Mouse (Mus musculus): ENCODE measurements around the gene Pgbd5. TPM values are rescaled to one million over a fixed set of nuclear protein-coding genes. Genes with fewer than 3 reads are reported as not detected.

The Pgbd5 gene
- 0.88 and 1.3 TPM in 2 replicates for polyA plus RNA-seq (2012; rRNA removed)

DNA sequence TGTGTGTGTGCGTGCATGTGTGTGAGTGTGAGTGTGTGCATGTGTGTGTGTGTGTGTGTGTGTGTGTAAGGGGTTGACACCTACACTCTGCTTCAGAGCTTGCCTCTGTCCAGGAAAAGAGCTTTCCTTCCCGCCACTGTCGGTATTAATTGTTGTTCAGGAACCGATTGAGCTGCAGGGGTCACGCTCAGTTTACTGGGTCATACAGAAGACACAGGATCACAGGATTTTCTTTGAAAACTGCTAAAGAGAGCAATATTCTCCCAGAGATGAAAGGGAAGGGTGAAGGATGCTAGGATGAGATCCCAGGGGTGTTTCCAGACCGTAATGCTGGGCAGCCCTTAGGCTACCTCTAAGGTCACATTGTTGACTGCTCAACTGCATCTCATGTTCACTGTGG is at the start of gene Pgbd5:
Pgbd5 (minus strand) TSS at position 101 of the 400 bp plus-strand sequence.
- DNase-seq (ENCODE audit: low read depth) = no peak

DNA sequence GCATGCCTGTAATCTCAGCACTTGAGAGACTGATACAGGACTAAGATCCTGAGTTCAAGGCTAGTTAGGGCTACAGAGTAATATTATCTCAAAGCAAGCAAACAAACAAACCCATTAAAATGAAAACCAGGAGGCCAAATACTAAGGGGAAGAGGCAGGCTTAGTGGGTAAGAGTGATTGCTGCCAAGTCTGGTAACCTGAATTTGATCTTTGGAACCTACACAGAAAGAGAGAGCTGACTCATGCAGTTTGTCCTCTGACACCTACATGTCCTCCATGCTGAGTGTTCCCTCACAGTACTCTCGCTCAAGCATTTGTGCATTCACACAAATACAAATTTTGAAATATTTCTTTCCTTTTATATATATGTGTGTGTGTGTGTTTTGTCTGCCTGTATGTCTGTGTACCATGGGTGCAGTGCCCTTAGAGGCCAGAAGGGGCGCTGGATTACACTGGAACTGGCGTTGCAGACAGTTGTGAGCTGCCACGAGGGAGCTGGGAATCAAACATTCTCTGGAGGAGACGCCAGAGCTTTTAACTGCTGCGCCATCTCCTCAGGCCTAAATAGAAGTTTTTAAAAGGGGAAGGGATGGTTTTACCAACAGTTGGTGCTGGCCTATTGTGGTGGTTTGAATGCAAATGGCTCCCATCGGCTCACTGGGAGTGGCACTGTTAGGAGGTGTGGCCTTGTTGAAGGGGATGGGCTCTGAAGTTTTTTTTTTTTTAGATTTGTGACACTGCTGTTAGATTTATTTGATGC is 44.1 kb upstream of the Pgbd5 start:
- DNase-seq (ENCODE audit: low read depth) = no peak

DNA sequence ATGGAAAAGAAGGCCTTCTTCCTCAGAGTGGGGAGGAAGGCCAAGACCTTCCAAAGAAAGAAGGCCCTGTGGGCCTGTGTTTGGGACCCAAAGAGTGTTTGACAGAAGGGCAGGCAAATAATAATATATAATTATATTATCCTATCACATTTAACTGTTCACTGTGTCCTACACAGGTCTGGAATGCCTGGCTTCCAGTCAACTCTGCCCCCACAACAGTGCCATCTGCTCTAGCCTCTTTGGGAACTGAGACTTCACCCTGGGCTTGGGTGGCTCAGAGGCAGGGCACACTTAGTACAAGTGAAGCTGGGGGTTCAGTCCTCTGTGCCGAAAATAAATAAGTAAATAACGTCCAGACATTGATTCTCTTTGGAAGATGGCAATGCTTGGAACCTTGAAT is 43.3 kb upstream of the Pgbd5 start:
- DNase-seq (ENCODE audit: low read depth) = no peak

DNA sequence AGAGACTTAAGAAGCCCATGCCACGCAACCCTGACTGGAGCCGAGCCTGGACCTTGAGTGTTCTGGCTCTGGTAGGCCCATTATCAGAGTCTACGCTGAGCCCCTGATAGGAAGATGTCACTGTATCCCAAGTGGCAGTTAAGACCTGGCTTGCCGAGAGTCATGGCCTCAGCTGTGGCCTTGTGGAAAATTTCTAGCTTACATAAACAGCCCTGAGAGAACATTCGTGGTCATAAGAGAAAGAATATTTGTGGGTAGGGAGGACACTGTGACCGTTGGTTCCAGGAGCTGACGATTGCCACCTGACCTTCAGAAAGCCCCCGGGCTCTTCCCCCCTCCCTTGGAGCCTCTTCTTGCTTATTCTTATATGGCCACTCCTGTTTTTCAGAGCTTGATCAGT is 40.9 kb upstream of the Pgbd5 start:
- DNase-seq (ENCODE audit: low read depth) = no peak

DNA sequence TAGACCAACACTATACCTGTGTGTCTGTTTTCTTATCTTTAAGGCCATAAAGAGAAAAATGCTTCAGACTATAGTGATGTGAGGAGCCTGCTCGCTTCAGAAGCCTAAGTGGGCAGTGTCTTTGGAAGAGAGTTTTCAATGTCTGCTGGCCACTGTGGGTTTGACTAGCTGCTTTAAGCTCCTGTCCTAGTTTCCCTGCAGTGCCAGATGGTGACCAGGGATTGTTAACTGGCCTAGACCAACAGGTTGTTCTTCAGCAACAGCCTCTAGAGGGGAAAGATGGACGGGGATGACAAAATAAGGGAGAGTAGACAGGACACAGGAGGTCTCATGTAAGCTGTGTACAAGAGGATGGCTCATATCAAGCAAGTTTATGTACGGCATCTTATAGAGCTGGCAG is 39.8 kb upstream of the Pgbd5 start:
- DNase-seq (ENCODE audit: low read depth) = no peak

DNA sequence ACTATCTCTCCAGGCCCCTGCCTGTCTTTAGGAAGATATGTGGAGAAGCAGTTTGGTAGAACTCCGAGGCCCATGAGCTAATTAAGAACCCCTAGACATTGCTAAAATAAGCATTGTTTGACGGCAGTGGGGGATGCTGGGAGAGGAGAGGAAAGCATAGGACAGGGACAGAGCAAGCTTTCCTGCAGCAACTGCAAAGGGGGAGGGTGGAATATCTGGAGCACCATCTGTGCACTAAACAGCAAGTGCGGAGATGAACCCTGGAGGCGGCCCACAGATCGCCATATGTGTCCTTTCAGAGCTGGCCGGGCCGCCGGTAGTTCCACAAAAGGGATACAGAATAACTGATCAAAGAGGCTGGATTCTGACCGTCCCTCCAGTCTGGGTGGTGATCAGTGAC is 37.2 kb upstream of the Pgbd5 start:
- no peak for DNase-seq (ENCODE audit: low read depth)

GRCm38 (mm10) chr8:124475690-124476089 is 36.2 kb upstream of the Pgbd5 start:
- no peak for DNase-seq (ENCODE audit: low read depth)

DNA sequence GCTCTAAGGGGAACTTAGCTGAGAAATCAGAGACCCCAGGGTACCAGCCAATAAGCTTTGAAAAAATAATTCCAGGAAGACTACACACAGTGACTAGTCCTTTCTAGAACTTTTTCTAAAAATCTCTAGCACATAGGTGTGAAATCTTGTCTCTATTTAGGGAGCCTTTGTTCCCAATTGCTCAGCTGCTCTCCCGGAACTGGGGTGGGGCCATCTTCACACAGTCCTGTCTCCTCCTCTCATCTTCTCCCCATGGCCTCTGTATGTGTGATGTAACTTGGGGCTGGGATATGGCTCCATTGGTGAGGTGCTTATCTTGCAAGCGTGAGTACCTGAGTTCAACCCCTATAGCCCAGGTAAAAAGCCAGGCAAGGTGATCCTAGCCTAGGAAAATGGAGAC is 25.2 kb upstream of the Pgbd5 start:
- no peak for DNase-seq (ENCODE audit: low read depth)

DNA sequence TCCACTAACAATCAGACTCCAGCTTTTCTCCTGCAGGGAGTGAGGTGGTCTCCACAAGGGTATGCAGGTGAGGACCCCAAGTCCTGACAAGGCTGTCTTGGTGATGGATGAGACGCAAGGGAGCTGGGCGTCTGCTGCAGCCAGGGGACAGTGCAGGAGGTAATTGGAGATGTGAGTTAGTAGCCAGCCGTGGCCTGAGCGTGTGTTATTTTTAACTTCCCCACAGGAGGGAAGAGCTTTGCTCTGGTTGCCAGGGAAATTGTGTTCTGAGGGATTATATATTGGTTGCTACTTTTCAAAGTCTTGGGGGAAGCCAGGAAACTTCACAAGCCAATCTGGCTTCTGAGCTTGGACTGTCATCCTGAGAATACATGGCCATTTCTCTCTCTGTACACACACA is 23.7 kb upstream of the Pgbd5 start:
- DNase-seq (ENCODE audit: low read depth) = no peak

GRCm38 (mm10) chr8:124462192-124462591 is 22.7 kb upstream of the Pgbd5 start:
- no peak for DNase-seq (ENCODE audit: low read depth)

DNA sequence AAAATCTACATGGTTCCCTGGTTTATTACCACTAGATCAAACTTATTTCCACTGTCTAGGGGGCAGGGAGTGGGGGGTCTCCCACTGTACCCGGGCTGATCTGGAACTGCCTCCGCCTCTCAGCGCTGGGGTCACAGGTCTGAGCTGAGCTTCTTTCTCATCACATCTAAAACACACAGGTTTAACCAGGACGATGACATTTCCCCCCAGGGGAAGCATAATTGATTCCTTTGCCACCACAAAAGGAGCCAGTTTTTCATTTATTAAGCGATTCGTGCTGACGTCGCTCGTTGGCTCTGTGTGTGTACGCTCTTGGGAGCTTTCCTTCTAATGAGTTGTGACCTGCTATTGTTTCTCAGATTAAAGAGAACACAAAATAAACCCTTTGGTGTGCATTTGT is 21.6 kb upstream of the Pgbd5 start:
- no peak for DNase-seq (ENCODE audit: low read depth)

DNA sequence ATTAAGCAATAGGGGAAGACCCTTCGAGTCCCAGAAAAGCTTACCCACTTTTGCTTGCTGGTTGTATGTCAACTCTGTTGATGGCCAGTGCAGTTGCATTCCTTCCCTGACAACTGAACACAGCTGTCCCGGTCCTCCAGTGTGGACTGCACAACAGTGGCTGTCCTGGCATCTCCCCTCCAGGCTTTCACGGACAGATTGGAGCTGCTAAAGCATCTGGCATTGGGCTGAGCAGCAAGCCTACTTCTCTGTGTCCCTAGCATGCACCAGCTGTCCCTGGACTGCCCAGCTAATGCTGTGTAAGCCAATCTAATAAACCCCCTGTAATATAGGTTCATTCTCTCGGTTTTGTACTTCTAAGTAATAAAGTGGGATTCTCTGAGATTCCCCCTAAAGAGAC is 21.2 kb upstream of the Pgbd5 start:
- no peak for DNase-seq (ENCODE audit: low read depth)

GRCm38 (mm10) chr8:124459627-124460026 is 20.2 kb upstream of the Pgbd5 start:
- no peak for DNase-seq (ENCODE audit: low read depth)

DNA sequence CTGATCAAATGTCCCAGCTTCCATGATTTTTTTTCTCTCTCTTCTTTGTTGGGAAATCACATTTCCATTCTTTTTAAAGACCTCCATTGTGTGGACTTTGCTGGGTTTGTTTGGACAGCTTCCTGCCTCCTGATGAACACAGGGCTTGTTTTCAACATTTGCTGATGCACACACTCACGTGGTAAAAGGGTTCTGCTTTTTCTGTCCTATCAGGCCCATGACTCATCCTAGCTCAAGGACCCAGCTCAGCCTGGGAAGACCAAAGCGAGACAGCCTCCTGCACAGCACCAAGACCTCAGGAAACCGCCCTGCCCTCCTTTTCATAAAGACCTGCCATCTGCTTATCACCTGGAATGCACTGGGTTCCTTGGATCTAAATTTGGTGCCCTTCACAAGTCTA is 15.9 kb upstream of the Pgbd5 start:
- DNase-seq (ENCODE audit: low read depth) = no peak

DNA sequence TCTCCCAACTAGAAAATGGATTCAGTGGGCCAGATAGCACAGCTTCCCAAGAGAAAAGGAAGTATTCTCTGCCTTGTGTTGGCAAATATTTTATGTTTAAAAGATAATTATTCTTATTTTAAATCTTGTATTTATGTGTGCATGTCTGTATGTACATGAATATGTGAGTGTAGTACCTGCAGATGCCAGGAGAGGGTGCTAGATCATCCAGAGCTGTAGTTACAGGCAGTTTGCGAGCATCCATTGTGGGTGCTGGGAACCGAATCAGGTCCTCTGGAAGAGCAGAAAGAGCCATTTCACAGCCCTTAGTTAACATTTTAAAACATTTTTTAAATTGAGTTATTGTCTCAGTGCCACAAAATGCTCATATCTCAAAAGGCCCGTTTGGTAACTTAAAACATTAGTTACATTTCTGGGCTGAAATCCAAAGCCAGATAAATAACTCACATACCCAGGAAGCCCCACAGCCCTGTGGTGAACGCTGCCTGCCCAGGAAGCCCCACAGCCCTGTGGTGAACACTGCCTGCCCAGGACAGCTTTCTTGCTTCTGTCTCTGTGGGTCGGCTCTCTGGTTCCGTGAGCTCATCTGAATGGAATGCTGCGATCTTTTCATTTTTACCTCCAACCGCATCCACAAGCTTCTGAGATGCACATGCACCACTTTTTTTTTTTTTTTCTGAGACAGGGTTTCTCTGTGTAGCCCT is 10.9 kb upstream of the Pgbd5 start:
- no peak for DNase-seq (ENCODE audit: low read depth)

GRCm38 (mm10) chr8:124448962-124449670 is 9.7 kb upstream of the Pgbd5 start:
- DNase-seq (ENCODE audit: low read depth) = no peak

DNA sequence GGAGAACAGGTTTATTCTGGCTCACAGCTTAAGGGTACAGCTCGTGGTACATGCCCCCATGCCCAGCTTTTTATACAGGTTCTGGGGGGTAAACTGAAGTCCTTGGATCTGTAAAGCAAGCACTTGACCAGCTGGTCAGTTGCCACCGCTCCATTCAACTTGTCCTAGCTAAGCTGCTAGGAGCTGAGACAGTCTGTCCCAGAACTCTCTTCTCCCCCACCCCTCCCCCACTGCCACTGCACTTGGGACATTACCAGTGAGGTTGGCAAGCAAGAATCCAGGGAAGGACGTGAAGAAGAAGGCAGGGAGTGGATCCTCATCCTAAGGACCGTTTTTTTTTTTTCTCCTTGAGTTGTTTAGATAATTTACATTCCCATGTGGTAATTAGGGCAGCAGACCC is 2.7 kb downstream of the Pgbd5 start:
- DNase-seq (ENCODE audit: low read depth) = no peak

- no peak for DNase-seq (ENCODE audit: low read depth)
These were observed 3.7 kb downstream of the Pgbd5 start for GRCm38 (mm10) chr8:124435707-124436243.

DNA sequence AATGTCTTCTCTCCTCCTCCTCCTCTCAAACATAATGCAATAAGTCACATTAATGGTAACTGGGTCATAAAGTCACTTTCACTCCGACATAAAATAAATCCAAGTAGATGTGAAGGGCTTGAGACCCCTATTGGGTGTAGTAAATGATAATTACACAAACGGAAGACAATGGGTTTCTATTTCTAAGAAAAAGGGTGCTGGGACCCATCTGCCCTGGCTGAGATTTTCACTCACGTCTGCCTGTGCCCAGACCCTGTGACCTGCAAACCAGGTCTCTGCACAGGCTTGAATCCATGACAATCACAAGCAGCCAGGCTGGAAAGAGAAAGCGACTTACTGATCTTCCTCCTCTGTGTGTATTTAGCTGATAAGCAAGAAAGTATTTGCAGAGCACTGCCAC is 4.3 kb downstream of the Pgbd5 start:
- no peak for DNase-seq (ENCODE audit: low read depth)

DNA sequence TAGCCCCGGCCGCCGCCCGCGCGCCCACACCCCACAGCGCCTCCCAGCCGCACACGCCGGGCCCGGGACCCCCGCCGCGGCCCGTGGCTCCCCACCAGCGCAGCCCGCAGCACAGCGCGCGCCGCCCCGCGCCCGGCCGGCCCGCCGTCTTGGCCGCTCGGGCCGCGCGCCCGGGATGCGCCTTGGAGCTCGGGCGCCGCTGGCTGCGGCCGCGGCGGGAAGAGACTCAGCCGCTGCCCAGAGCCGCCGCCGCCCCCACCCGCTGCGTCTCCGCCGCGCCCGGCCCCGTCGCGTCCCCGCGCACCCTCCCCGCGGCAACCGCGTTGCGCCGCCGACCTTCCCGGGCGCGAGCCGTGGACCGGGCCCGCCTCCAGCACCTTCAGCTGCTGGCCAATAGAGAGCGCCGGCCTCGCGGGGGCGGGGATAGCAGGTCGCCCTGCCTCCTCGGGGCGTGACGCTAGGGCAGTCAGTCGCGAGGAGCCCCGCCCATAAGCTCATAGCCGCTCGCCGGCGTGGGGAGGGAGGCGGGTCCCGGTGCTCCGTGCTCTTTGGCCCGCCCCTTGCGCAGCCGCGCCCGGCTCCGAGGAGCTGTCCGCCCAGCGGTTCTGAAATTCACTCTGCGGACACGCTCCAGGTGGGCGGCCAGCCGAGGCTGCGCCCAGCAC is 5.2 kb downstream of the Pgbd5 start:
- DNase-seq (ENCODE audit: low read depth) = peak; percentile 42

GRCm38 (mm10) chr8:124433451-124434125 is 5.9 kb downstream of the Pgbd5 start:
- DNase-seq (ENCODE audit: low read depth) = no peak

Data from gonadal fat pad, adult 2 months (tissue).